Mouse (Mus musculus): ENCODE measurements around the gene Tmco1. TPM values are rescaled to one million over a fixed set of nuclear protein-coding genes. Genes with fewer than 3 reads are reported as not detected.
"Not testable (repeated sequence)": the region's sequence is repeated elsewhere in the genome, so short reads cannot be mapped to it uniquely, and the experiment has no call there.

The Tmco1 gene
- total RNA-seq, 2 experiments from 2014 or later: 52.4 to 52.7 TPM

DNA sequence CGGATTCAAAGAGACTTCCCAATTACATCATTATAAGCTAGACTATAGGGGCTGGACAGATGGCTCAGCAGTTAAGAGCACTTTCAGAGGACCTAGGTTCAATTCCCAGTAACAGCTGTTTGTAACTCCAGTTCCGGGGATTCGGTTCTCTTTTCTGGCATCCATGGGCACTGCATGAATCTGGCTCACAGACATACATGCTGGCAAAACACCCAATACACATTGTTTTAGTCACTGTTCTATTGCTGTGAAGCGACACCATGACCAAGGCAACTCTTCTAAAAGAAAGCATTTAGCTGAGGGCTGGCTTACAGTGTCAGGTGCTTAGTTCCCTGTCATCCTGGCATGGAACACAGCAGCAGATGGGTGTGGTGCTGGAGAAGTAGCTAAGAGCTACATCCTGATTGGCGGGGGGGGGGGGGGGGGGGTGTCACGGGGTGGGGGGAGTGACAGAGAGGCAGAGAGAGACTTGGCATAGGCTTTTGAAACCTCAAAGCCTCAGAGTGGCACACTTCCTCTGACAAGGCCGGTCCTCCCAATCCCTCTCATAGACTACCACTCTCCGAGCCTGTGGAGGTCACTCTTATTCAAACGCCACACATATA, 31.1 kb downstream of the Tmco1 start:
- DNase-seq: no peak

DNA sequence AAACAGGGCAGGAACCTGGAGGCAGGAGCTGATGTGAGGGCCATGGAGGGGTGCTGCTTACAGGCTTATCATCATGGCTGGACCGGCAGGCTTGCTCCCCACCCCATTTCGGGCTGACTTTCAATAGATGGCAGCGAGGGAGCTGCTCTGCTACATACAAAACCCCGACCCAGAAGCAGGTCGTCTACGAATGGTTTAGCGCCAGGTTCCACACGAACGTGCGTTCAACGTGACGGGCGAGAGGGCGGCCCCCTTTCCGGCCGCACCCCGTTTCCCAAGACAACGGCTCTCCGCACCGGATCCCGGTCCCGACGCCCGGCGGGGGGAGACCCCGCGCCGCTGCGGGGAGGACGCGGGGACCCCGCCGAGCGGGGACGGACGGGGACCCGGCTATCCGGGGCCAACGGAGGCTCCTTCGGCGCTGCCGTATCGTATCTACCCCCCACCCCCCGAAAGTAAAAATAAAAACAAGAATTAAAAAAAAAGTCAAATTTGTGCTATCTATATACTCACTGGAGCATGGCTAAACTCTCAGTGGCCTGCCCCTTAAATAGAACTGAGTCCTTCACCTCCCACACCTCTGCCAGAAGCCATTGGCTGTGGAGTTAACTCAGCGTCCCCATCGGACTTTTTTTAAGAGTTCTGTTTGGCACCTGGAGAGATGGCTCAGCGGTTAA, 32.1 kb downstream of the Tmco1 start:
- no peak for DNase-seq

- no peak for DNase-seq
Measured at GRCm38 (mm10) chr1:167340910-167341528, 32.8 kb downstream of the Tmco1 start.

GRCm38 (mm10) chr1:167342831-167343230, 34.7 kb downstream of the Tmco1 start:
- DNase-seq: no peak

DNA sequence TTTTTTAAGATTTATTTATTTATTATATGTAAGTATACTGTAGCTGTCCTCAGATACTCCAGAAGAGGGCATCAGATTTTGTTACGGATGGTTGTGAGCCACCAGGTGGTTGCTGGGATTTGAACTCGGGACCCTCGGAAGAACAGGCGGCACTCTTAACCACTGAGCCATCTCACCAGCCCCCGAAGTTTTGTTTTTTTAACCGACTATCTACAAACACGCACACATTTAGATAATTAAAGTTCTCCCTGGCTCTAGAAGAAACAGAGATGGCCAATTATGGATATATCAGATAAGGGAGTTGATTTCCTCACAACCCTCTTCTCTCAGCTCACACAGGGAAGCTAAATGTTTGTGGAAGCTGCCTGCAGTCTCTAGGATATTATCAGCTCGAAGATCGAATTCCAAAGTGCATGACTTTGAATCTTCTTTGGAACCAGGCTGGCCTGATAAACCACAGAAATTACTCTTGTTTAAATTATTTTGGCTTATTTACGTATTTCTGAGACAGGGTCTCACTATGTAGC, 37.9 kb downstream of the Tmco1 start:
- not testable (repeated sequence) for DNase-seq

- DNase-seq: not testable (repeated sequence)
Measured at GRCm38 (mm10) chr1:167349206-167349605, 41.0 kb downstream of the Tmco1 start.

GRCm38 (mm10) chr1:167349815-167350596, 41.8 kb downstream of the Tmco1 start, which contains the start of gene Aldh9a1:
Aldh9a1 (plus strand) TSS chr1:167349991.
- DNase-seq: peak; percentile 85 to 86

DNA sequence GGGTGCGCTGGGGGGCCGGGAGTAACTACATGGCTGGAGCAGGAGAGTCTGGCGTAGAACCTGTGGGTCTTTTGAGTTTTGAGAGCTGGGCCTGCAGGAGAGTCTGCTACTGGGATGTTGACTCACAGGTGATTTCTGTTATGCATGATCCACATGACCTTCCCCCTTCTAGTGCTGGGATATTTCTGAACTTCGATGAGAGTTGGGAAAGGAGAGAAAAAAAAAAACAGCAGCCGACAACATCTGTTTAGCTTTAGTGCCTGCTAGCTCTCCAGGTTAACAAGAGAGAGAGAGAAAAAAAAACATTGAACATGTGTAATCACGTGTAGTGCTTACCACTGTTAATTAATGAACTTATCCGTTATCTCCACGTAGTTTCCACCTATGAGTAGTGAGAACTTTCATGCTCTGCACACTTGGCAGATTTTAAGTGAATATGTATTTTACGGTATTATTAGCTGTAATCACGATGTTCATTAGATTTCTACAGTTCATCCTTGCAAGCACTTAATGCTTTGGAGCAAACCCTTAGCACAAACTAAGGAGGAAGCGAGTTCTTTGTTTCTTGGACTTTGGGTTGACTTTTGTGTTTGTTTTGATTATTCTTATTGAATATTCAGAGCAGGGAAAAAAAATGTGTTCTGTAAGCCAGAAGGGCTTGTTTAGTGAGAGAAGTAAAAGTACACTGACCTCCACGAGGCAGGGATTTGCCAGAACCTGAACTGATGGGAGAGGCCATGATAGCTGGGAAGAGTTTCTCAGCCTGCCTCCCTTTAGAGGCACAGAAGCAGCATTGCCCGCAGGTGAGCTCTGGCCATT, 42.6 kb downstream of the Tmco1 start:
- no peak for DNase-seq

DNA sequence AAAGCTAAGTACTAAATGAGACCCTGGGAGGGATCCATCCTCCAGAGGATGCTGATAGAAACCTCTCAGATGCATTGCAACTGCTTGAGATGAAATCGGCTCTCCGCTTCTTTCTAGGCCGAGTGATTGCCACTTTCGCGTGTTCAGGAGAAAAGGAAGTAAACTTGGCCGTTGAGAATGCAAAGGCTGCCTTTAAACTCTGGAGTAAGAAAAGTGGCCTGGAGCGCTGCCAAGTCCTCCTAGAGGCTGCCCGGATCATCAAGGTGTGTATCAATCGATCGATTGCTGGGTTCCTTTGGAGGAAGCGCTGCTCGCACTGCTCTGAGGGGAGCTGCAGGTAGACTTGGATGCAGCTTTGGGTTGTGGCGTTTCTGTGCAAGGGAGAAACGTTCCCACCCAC, 44.2 kb downstream of the Tmco1 start:
- DNase-seq: no peak

GRCm38 (mm10) chr1:167357387-167357786, 49.2 kb downstream of the Tmco1 start:
- DNase-seq: no peak

GRCm38 (mm10) chr1:167358731-167359130, 50.6 kb downstream of the Tmco1 start:
- DNase-seq: no peak

DNA sequence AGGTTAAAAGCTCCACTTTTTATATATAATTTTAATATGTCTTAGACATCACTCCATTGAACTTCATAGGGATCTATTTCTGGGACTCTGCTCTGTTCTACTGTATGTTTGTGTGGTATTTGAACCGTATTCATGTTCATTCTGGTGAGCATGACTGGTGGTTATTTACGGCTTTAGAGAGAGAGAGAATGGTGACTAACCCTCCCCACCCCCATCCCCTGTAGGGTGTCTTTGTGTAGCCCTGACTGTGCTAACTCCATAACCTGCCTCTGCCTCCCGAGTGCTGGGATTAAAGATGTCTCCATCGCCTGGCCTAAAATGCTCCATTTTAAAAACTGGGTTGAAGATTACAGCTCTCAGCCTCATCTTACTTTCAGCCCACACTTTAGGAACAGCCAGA, 52.1 kb downstream of the Tmco1 start:
- DNase-seq: no peak

- no peak for DNase-seq
Measured at GRCm38 (mm10) chr1:167362819-167363218, 54.6 kb downstream of the Tmco1 start.

GRCm38 (mm10) chr1:167363322-167363721, 55.1 kb downstream of the Tmco1 start:
- no peak for DNase-seq

DNA sequence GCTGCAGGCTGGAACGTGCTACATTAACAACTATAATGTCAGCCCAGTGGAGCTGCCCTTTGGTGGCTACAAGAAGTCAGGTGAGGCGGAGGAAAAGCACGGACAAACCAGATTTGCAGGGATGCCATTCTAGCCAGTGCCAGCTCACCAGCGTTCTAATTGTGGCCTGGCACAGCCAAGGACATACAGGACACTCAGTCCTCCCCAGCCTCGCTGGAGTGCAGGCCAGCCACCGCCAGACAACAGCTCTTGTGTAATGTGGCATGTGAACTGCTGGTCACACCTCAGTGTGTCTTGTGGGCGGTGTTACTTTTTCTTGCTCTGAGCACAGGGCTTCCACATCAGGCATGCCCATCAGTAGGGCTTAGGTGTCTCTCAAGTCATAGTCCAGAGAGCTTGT, 57.6 kb downstream of the Tmco1 start:
- no peak for DNase-seq

- no peak for DNase-seq
Measured at GRCm38 (mm10) chr1:167366621-167367020, 58.4 kb downstream of the Tmco1 start.

DNA sequence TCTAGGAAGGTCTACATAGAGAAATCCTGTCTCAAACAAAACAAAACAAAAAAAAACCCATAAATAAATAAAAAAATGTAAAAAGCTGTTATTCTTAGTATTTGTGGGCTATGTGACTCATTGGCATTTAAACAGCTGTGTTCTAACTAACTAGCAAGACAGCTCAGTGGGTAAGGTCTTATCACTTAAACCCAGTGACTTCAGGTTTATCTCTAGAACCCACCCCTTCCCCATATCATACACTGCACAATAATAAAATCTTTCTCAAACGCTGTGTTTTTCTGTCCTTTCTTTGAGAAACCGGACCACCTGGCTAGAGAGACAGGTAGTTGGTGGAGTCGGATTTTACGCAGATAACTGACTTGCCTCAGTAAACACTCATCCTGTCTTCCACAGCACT, 59.8 kb downstream of the Tmco1 start:
- no peak for DNase-seq

DNA sequence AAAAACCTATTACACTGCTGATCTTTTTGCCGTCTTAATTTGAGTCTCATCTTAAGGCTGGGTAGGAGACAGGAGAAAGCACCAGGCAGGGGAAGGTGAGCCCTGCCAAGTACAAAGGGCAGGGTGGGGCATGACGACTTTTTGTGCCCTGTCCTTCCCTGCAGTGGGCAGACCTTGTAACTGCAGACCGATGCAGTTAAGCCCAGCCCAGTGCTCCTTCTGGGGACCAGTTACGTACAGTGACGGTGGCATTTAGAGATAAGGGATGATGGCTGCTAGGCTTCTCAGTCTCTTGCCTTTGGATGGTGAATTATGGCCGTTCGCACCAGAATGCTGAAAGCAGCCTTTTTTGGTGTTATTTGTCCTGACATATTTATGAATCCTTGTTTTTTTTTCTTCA, 60.3 kb downstream of the Tmco1 start:
- DNase-seq: no peak

DNA sequence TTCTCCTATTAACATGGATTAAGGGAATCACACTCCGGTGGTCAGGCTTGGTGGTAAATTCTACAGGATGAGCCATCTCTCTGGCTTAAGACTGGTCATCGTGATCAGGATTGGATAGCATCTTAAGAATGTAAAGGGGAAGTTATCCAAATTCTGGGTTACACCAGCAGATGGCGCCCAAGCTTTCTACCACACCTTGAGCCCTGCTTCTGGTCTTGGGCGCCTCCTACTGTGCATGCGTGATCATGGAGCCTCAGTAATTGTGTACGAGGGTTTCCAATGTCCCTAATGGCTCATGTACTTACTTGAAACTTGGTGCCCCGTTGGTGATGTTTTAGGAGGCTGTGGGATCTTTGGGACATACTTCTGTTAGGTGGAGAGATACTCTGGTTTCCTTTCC, 61.7 kb downstream of the Tmco1 start:
- DNase-seq: peak; percentile 68 to 78

GRCm38 (mm10) chr1:167372739-167373138, 64.6 kb downstream of the Tmco1 start:
- no peak for DNase-seq

DNA sequence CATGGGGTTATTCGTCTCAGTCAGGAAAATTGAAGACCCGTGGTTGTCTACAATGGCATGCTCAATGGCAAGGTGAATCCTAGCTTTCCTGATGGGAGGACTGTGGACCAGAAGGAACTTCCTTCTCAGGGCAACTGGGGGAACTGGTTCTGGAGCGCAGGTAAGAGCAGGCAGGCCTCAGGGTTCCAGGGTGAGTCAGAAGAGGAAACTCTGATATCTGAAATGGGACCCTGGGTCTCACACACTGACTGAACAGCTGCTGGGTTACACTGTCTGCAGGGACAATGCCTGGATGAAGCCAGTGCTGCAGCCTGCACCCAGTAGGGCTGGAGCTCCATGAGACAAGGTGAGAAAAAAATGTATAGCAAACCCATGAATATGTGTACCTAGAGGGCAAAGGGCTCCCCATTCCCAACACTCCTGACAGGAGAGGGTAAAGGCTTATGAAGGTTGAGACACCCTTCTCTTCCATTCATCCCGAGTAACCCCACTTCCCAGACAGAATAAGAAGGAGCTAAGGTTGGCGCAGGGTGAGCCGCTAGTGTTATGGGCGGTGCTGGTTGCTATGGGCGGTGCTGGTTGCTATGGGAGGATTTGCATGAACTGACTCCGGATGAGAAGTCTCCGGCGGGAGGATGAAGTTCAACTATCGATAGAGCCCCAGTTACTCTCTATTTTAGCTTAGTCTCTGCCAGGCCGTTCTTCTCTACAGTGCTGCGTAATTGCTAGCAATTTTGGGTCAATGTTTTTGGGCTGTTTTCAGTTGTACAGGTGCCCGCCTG, 66.0 kb downstream of the Tmco1 start:
- DNase-seq: no peak
